Mouse (Mus musculus): ENCODE results near the gene Nup93.

DNA sequence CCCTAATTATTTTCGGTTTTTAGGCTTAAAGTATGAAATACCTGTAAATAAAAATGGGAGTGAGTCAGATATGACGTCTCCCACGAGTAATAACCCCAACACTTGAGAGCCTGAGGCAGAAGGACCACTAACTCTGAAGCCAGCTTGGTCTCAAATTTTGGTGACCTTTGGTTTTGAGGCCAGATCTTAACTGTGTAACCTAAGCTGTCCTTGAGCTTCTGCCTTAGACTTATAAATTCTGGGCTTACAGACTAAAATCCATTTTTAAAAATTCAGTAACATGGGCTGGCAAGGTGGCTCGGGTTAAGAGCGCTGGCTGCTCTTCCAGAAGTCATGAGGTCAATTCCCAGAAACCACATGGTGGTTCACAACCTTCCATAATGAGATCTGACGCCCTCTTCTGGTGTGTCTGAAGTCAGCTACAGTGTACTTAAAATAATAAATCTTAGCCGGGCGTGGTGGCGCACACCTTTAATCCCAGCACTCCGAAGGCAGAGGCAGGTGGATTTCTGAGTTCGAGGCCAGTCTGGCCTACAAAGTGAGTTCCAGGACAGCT, 40.4 kb upstream of the Nup93 start:
- TF ChIP-seq CTCF (IDR thresholded peaks at IDR 0.05; ENCODE audit: borderline replicate concordance, extremely low read depth, insufficient read depth, insufficient read length) (no peak), POLR2A (IDR thresholded peaks at IDR 0.05; ENCODE audit: borderline replicate concordance, extremely low read depth, insufficient read depth, insufficient read length, poor library complexity, severe bottlenecking) (no peak)
